Mouse (Mus musculus): Measurements from ENCODE around the gene Nek9.

DNA sequence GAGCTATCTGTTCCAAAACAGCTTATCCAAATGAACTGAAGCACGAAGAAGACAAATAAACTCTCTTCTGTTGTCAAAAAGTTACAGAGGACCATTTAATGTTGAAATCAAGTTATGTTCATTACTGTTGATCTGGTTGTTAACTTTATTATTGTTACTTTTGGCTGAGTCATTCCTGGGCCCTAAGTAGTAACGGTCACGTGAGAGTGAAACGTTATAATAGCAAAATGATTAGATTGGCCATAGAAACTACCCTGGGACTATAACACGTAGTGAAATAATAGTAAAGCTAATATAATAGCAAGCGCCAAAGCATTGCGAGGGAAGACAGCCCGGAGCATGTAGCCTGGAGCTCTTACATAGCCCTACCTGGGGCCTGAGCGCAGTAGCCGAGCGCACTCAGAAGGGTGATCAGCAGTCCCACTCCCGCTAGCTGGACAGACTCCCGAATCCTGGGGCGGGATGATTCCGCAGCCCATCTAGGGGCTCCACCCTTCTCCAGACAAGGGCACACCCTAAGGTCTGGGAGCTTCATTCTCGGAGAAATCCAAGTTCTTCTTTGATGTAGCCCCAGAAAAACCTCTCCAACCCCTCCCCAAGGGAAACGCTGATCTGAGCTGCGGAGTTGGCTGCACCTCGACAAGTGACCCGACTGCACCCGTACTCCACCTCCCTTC lies 51.2 kb downstream of the Nek9 start, which contains the start of gene Acyp1:
- no peak for TF ChIP-seq CTCF (IDR thresholded peaks at IDR 0.05; ENCODE audit: low read depth, low read length)
- TF ChIP-seq POLR2A (IDR thresholded peaks at IDR 0.05; ENCODE audit: borderline replicate concordance, low read depth, low read length), result no peak

All from bone marrow macrophage, adult 2 months (primary cell).